Mouse (Mus musculus) midbrain, embryonic 16.5 days (tissue): Measurements from ENCODE around the gene Smpd3. TPM values are rescaled to one million over a fixed set of nuclear protein-coding genes. Genes with fewer than 3 reads are reported as not detected.

Experiments
- ATAC-seq: fragments of 200-750 bp; cut with Nextera tagmentation; 2 replicates; pipeline ENCODE4 v1.8.0; 2017; ENCODE audit warnings: moderate TSS enrichment
- H3K27ac ChIP-seq: fragments of 300-500 bp; sonication (generic); 2 replicates; pipeline ENCODE4 v1.5.1; 2014; ENCODE audit warnings: mild to moderate bottlenecking, low read length, mixed read lengths
- H3K27me3 ChIP-seq: fragments of 300-500 bp; sonication (generic); 2 replicates; pipeline ENCODE4 v1.6.1; 2014; ENCODE audit warnings: low read depth, low read length, mixed read lengths; ENCODE audit not compliant: control insufficient read depth, insufficient read depth
- H3K36me3 ChIP-seq: fragments of 300-500 bp; sonication (generic); 2 replicates; pipeline ENCODE4 v1.6.1; 2014; ENCODE audit warnings: mild to moderate bottlenecking, low read length, moderate library complexity, mixed read lengths; ENCODE audit not compliant: control insufficient read depth, insufficient read depth
- H3K4me1 ChIP-seq: fragments of 300-500 bp; sonication (generic); 2 replicates; pipeline ENCODE4 v1.6.1; 2014; ENCODE audit warnings: mild to moderate bottlenecking, low read length, mixed read lengths; ENCODE audit not compliant: control insufficient read depth, insufficient read depth
- H3K4me2 ChIP-seq: fragments of 300-500 bp; sonication (generic); 2 replicates; pipeline ENCODE4 v1.6.1; 2014; ENCODE audit warnings: mild to moderate bottlenecking, low read length, mixed read lengths
- H3K4me3 ChIP-seq: fragments of 300-500 bp; sonication (generic); 2 replicates; pipeline ENCODE4 v1.5.1; 2014; ENCODE audit warnings: low read depth, mild to moderate bottlenecking, low read length, moderate library complexity, mixed read lengths
- H3K9ac ChIP-seq: fragments of 300-500 bp; sonication (generic); 2 replicates; pipeline ENCODE4 v1.6.1; 2014; ENCODE audit warnings: low read depth, low read length, mixed read lengths
- H3K9me3 ChIP-seq: fragments of 300-500 bp; sonication (generic); replicated peaks from 2 replicates; pipeline ENCODE4 v1.6.1; 2014; ENCODE audit warnings: mild to moderate bottlenecking, low read length, mixed read lengths; ENCODE audit not compliant: control insufficient read depth, poor library complexity, severe bottlenecking
- WGBS: fragments of 180-500 bp; shearing (Covaris S2); extraction: QIAGEN DNeasy Blood & Tissue Kit; methylation state at CpG from one replicate; pipeline ENCODE4 v1.1.7; 2014; 5-methylcytosine and 5-hydroxymethylcytosine counted together
- polyA plus RNA-seq: library from polyadenylated mRNA; unstranded; fragments of >200 nt; fragmentation: Nextera tagmentation; extraction: Ambion mirVana; gene quantifications from 2 replicates; pipeline ENCODE4 v1.2.1, GENCODE M21; 2015

Gene Smpd3
- 69.6 and 76.2 TPM in 2 replicates for polyA plus RNA-seq

- under 1% methylated on average over 45 of the region's 45 CpGs for WGBS
- peak within 1 kb of the TSS; percentile 73 for H3K9ac ChIP-seq
- no peaks in the 10 kb centered on the region for H3K9me3 ChIP-seq
- H3K4me2 ChIP-seq, result peak within 1 kb of the TSS; percentile 75
- no peaks in the 10 kb centered on the region for H3K36me3 ChIP-seq
- no peaks in the 10 kb centered on the region for H3K27me3 ChIP-seq
- ATAC-seq, result peak; percentile 98
- peak within 1 kb of the TSS; percentile 71 for H3K4me3 ChIP-seq
- H3K4me1 ChIP-seq, result peaks cover 28% of the 10 kb centered on the region
- H3K27ac ChIP-seq, result peak within 1 kb of the TSS; percentile 93
These were observed at the start of gene Smpd3 for GRCm38 (mm10) chr8:106337852-106338521. TSS of gene Smpd3 (minus strand) at chr8:106337988.

GRCm38 (mm10) chr8:106381026-106381425 lies 43.2 kb upstream of the Smpd3 start:
- Histone ChIP-seq H3K9ac (no peak overlapping the region), H3K4me2 (no peak overlapping the region), H3K27ac (no peak overlapping the region), H3K27me3 (no peaks in the 10 kb centered on the region), H3K9me3 (no peaks in the 10 kb centered on the region), H3K36me3 (no peaks in the 10 kb centered on the region), H3K4me3 (no peak overlapping the region), H3K4me1 (no peaks in the 10 kb centered on the region)
- 86% methylated on average over 6 of the region's 6 CpGs for WGBS
- ATAC-seq, result no peak

- ATAC-seq, result no peak
- Histone ChIP-seq H3K27ac (no peak overlapping the region), H3K4me3 (no peak overlapping the region), H3K4me2 (no peak overlapping the region), H3K9ac (no peak overlapping the region), H3K36me3 (no peaks in the 10 kb centered on the region), H3K27me3 (no peaks in the 10 kb centered on the region), H3K9me3 (no peaks in the 10 kb centered on the region), H3K4me1 (no peaks in the 10 kb centered on the region)
- WGBS, result 89% methylated on average over 5 of the region's 5 CpGs
These were observed 41.6 kb upstream of the Smpd3 start for GRCm38 (mm10) chr8:106379357-106379756.

- no peaks in the 10 kb centered on the region for H3K36me3 ChIP-seq
- no peak for ATAC-seq
- H3K4me3 ChIP-seq, result no peak overlapping the region
- H3K9me3 ChIP-seq, result no peaks in the 10 kb centered on the region
- H3K27me3 ChIP-seq, result no peaks in the 10 kb centered on the region
- no peak overlapping the region for H3K4me2 ChIP-seq
- 71% methylated on average over 6 of the region's 7 CpGs for WGBS
- H3K4me1 ChIP-seq, result no peaks in the 10 kb centered on the region
- H3K9ac ChIP-seq, result no peak overlapping the region
- H3K27ac ChIP-seq, result no peak overlapping the region
These were observed 40.8 kb upstream of the Smpd3 start for GRCm38 (mm10) chr8:106378501-106379048.

GRCm38 (mm10) chr8:106376862-106377261 lies 39.1 kb upstream of the Smpd3 start:
- no peaks in the 10 kb centered on the region for H3K27me3 ChIP-seq
- H3K27ac ChIP-seq, result no peak overlapping the region
- no peak overlapping the region for H3K9ac ChIP-seq
- no peak overlapping the region for H3K4me3 ChIP-seq
- H3K4me1 ChIP-seq, result no peaks in the 10 kb centered on the region
- no peaks in the 10 kb centered on the region for H3K9me3 ChIP-seq
- WGBS, result 22% methylated on average over 9 of the region's 9 CpGs
- no peak for ATAC-seq
- no peak overlapping the region for H3K4me2 ChIP-seq
- no peaks in the 10 kb centered on the region for H3K36me3 ChIP-seq

- WGBS, result 80% methylated on average over 7 of the region's 7 CpGs
- Histone ChIP-seq H3K27ac (no peak overlapping the region), H3K9ac (no peak overlapping the region), H3K9me3 (no peaks in the 10 kb centered on the region), H3K4me3 (no peak overlapping the region), H3K36me3 (no peaks in the 10 kb centered on the region), H3K4me2 (no peak overlapping the region), H3K4me1 (no peaks in the 10 kb centered on the region), H3K27me3 (no peaks in the 10 kb centered on the region)
- no peak for ATAC-seq
These were observed 38.2 kb upstream of the Smpd3 start for GRCm38 (mm10) chr8:106375957-106376356.

- no peaks in the 10 kb centered on the region for H3K27me3 ChIP-seq
- WGBS, result 90% methylated on average over 7 of the region's 7 CpGs
- H3K36me3 ChIP-seq, result no peaks in the 10 kb centered on the region
- no peak overlapping the region for H3K4me2 ChIP-seq
- no peak overlapping the region for H3K9ac ChIP-seq
- H3K4me3 ChIP-seq, result no peak overlapping the region
- H3K27ac ChIP-seq, result no peak overlapping the region
- no peak for ATAC-seq
- H3K4me1 ChIP-seq, result no peaks in the 10 kb centered on the region
- H3K9me3 ChIP-seq, result no peaks in the 10 kb centered on the region
These were observed 31.3 kb upstream of the Smpd3 start for GRCm38 (mm10) chr8:106369069-106369468.

GRCm38 (mm10) chr8:106368501-106368900 lies 30.7 kb upstream of the Smpd3 start:
- Histone ChIP-seq H3K9me3 (no peaks in the 10 kb centered on the region), H3K4me1 (no peaks in the 10 kb centered on the region), H3K27me3 (no peaks in the 10 kb centered on the region), H3K27ac (no peak overlapping the region), H3K36me3 (no peaks in the 10 kb centered on the region), H3K9ac (no peak overlapping the region), H3K4me3 (no peak overlapping the region), H3K4me2 (no peak overlapping the region)
- ATAC-seq, result no peak
- 65% methylated on average over 3 of the region's 3 CpGs for WGBS

- Histone ChIP-seq H3K4me1 (no peaks in the 10 kb centered on the region), H3K27me3 (no peaks in the 10 kb centered on the region), H3K9me3 (no peaks in the 10 kb centered on the region), H3K4me3 (no peak overlapping the region), H3K9ac (no peak overlapping the region), H3K36me3 (no peaks in the 10 kb centered on the region), H3K4me2 (no peak overlapping the region), H3K27ac (no peak overlapping the region)
- ATAC-seq, result no peak
- 91% methylated on average over 5 of the region's 5 CpGs for WGBS
These were observed 27.0 kb upstream of the Smpd3 start for GRCm38 (mm10) chr8:106364837-106365236.
